Mouse (Mus musculus): ENCODE data around the gene Tmem120b.
A peak's percentile ranks its signal among the peaks of the same experiment; 100 is the strongest.

The Tmem120b gene

GRCm38 (mm10) chr5:123093077-123093633, 24.9 kb downstream of the Tmem120b start:
- no peak for DNase-seq

DNA sequence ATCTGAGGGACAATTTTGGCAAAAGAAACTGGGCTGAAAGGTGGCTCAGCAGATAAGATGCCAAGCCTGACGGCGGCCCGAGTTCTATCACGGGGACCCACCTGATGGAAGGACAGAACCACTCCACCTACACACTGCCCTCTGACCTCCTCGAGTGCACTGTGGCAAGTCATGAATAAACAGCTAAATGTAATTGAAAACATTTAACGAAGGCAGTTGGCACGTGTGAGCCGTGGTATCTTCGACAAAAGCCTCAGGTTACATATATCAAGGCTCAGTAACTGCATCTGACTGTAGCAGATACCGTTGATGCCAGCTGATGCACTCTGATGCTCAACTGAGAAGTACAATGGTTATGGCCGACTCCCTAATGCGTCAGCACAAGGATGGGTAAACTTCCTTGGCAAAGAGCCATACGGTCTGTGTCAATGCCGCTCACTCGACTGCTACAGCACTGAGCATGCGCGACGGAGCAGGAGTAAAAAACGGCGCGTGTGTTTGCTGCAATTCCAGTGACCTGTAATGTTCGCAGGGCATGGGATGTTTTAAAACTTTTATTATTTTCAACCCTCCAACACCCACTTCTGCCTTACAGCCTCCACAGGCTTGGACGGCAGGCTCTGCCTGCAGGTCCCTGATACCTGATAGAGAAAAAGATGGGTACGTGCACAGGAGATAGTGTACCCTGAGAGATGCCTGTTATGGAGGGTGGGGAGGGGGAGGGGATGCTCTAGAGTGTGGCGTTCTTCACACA, 26.2 kb downstream of the Tmem120b start:
- DNase-seq = no peak

DNA sequence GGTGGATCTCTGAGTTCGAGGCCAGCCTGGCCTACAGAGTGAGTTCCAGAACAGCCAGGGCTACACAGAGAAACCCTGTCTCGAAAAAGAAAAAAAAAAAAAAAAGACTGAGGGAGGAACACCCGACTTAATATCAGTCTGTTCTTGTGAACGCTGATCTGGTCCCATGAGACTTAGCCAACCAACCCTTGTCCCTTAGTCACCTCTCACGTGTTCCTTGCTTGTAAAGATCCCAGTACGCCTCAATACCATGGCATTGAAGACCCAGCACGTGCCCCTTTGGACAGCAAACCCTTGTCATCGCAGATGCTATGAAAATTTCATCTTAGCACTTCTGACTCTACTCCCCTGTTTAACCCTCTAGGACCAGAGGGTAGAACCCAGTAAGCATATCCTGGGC, 28.1 kb downstream of the Tmem120b start:
- DNase-seq = no peak

DNA sequence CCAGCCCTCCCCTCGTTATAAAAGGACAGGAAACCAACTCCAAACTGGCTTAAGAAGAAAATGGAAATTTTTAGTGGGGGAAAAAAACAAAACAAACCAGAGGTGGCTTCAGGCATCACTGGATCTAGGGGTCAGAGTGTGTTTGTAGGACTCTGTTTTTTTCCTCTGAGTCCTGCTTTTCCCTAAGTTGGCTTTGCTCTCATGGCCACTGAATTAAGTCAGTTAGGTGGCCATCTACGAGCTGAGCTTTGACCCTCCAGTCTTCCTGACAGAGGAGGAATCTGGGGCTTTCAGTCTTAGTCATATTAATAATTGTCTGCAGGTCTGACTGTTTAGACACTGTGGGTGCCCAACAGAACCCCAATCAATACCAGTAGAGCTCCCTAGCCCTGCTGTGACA, 30.3 kb downstream of the Tmem120b start:
- DNase-seq = no peak

DNA sequence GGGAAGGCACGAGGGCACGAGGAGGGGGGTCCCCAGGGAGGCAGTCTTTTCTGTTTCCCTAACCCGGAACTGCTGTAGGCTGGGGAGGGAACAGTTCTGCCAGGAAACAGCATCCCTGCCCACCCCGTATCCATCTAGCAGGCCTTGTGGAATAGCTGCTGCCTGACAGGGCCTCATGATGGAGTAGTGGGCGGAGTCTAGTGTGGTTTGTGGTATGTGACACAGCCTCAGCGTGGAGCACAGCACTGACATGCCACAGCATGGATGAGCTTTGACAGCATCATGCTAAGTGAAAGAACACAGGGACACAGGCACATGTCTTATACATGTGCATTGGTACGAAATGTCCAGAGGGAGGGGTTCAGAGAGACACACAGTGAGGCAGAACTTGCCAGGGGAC, 34.2 kb downstream of the Tmem120b start:
- no peak for DNase-seq

- DNase-seq = no peak
Observed at GRCm38 (mm10) chr5:123103556-123103955, 35.3 kb downstream of the Tmem120b start.

GRCm38 (mm10) chr5:123104769-123105168, 36.6 kb downstream of the Tmem120b start:
- no peak for DNase-seq

DNA sequence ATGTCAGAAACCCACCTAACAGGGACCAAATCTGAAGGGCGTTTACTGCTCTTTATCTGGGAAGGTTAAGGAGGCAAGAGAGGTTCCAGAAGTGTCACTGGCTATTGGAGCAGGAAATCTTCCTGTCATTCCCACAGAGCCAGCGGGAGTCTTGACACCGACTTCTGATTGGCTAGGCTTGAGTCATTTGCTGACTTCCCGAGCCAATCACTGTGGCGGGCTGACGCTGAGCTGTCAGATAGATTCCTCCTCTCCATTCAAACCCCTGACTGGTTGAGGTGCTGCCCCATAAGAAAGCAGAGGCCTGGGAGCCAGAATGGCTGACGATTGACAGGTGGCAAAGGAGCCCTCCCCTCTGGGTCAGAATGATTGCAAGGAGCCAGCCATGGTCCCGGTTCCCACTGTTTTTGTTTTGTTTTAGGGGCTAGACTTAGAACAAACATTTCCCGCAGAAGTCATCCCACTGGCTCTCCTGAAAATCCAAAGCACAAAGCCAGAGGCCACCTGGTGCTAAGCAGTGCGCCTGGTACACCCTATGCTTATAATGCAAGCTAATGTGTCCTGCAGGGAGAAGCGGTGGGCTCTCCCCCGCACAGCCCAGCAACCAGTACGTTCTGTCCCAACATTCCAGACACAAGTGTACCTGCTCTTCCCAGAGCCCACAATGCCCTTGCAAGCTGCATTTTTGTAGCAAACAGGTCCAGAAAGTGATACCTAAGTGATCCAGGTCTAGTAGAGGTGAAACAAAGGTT, 41.4 kb downstream of the Tmem120b start:
- DNase-seq = peak; percentile 48 to 49

GRCm38 (mm10) chr5:123110296-123110721, 42.1 kb downstream of the Tmem120b start:
- no peak for DNase-seq

DNA sequence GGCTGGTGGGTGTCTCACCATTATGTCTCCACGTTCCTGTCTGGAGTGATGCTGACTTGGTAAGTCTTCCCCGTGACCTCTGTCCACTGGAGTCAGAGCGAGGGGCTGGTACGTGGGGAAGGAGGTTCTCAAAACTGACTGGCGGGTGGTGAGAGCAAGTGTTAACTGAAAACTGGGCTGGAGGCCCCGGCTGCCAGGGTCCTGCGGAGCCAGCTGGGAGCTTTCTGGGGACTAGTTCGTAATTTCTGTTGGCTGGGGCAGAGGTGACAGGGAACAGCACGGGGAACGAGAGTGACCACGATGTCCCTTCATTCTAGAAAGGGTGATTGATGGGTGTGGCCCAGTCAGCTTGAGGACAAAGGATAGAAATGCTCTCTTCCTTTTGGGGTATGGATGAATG, 45.9 kb downstream of the Tmem120b start:
- no peak for DNase-seq

GRCm38 (mm10) chr5:123114924-123115323, 46.7 kb downstream of the Tmem120b start:
- DNase-seq = peak in 1 of 2 experiments; percentile 21

DNA sequence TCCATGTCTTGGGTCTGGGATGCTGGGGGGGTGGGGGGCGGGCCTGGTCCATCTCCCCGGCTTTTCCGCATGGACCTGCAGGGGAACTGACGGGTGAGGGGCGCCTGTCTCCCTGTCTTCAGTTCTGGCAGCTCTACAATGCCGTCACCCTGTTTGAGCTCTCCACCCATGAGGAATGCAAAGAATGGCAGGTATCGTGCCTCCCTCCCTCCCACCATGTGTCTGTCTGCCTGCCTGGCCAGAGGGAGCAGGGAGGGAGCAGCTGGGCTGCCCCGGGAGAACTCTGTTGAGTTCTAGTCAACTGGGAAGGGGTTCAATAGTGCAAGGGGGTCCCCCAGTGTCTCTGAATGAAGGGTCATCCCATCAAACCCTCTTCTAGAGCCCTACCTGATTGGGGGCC, 47.9 kb downstream of the Tmem120b start:
- DNase-seq = no peak

GRCm38 (mm10) chr5:123117257-123117656, 49.0 kb downstream of the Tmem120b start:
- peak; percentile 79 to 83 for DNase-seq

DNA sequence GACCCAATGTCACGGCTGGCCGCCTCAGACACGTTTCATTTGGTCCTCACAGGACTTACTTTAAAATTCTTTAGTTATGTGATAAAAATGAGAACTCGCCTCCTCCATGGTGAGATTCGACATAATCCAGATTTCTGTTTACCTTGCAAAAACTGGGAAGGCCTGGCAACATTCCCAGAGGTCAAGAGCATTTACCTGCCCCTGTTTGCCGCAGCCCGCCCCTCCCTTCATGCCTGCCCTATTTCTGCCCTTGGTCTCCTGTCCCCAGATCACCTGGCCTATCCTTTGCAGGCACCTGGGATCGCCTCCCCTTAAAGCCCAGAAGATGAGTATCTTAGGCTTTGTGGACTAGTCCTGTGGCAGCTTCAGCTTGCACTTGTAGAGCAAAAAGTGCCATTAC, 49.6 kb downstream of the Tmem120b start:
- DNase-seq = no peak

DNA sequence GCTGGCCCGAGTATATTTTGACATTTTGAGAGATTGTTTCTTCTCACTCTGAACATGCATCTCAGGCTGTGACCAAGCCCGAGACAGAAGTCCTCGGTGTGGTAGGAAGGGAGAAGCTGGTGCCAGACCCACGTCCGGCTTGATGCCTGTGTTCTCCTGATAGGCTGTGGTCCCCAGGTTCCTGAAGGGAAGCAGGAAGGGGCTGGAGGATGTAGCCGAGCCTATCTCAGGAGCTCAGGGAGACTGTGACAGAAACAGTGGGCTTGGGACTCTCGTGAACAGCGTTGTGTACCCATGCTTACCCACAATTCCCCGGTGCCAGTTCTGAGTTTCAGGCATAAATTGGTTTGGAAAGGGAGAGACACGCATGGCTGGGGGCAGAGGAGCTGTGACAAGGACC, 50.6 kb downstream of the Tmem120b start:
- DNase-seq = no peak

DNA sequence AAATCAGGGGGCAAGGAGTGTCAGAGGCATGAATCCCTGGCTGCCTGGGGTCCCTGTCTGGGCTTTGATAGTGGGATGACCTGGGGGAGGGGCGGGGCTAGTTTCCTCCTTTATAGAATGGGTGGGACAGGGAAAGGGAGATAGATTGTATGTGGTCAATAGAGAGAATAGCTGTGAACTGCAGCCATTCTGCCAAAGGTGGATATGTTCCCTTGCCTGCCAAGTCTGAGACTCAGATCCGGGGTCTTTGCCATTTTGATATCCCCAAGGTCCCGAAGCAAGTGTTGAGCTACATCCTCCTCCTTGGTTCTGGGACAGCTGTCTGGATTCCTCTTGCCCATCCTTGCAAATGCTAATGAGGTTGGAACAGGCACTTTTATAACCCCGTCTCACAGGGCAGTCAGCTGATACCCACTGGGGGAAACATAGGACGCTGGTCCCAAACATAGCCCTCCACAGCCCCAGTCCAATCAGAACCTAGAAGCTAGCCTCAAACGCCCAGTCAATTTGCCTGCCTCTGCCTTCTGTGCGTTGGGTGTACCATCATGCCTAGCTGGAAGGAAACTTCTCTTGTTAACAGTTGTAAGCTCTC, 52.5 kb downstream of the Tmem120b start:
- no peak for DNase-seq

DNA sequence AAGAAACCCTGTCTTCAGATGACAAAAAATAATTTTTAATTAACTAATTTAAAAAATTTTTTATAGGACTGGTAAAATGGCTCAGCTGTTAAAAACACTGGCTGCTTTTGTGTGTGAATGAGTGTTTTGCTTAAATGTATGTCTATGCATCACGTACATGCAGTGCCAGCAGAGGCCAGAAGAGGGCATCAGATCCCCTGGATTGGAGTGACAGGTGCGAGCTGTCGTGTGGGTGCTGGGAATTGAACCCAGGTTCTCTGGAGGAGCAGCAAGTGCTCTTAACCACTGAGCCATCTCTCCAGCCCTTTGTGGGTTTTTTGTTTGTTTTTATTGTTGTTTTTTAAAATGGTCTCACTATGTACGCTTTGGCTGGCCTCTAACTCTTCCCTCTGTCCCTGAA, 54.0 kb downstream of the Tmem120b start:
- no peak for DNase-seq

- no peak for DNase-seq
Observed at GRCm38 (mm10) chr5:123125105-123125504, 56.9 kb downstream of the Tmem120b start.

DNA sequence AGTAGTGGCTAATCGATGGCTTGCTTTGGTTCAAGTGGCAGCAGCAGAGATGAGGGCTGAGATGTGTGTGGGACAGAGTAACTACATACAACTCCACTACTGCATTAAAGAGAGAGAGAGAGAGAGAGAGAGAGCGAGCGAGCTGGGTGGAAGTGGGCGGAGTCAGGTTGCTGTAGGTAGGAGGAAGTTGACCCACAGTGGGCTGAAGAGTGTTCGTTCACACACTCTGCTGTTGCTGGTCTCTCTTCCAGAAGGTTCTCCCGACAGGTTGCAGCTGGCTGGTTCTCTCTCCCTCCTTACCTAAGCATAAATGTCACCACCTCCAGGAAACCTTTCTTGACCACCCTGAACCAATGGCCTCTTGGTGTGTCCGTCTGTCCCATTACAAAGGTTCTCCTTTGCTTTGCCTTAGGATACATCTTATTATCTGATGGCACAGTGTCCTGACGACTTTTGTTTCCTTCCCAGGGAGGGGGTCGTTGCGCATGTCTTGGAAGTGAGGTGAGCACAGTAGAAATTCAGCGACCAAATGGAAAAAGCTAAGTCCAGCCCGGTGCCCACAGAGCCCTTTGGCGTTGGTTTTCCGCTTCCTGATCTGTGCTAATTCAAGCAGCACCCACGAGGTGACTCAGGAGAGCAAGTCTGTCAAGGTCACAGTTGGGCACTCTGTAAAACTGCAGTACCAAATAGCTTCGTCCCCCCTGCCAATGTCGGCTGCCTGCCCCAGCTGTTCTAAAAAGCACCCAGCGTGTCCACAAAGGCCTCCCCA, 57.6 kb downstream of the Tmem120b start:
- no peak for DNase-seq

DNA sequence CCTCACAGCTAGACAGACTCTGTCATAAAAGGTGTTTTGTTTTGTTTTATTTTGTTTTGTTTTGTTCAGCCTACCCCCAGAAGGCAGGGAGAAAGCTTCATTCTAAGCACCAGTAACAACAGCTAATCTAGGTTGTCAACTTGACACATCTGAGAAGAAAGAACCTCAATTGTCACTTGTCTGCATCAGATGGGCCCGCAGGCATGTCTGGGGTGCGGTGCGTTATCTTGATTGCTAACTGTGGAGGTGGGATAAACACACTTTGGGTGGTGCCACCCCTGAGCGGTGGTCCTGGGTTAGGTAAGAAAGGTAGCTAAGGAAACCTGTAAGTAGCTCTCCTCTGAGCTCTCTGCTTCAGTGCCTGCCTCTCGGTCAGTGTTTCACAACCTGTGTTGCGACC, 58.8 kb downstream of the Tmem120b start:
- DNase-seq = no peak

DNA sequence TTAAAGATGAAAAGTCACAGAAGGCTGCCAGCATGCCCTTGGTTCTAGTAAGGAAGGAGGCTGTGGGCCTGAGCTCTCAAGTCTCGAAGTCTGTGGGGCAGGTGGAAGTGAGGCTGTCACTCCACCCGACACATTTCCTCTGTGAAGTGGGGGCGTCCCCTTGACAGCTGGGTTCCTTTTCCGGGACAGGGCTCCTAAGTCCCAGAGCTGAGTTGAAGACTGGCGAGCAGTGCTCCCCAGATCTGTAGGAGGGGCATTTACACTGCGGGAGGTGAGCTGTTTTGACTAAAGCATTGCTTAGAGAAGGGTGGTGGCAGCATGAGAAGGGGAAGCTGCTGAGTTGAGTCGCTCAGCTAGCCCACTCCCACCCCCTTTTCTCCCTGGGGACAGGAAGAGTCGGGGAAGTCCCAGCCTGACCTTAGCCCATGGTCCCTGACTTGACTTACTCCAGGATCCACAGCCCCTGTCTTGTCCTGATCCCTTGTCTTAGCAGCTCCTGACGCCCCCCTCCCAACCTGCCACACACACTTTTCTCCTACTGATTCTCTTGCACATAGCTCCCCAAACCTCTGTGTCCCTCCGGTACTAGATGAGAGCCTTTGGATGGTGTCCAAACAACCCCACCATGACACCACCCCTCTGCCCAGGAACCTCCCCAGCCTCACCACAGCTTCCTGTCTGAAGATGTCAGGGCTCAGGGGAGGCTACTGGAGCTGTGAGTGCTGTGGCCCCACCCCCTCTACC, 60.4 kb downstream of the Tmem120b start:
- no peak for DNase-seq

GRCm38 (mm10) chr5:123129170-123129757, 61.0 kb downstream of the Tmem120b start:
- no peak for DNase-seq
